Mouse (Mus musculus) embryo, embryonic 9.5 days (tissue): Measurements from ENCODE around the gene Trpc5os.

Experiments
- DNase-seq: peaks from one replicate; pipeline ENCODE4 v3.0.0-alpha.2; 2017; ENCODE audit errors: extremely low spot score

The Trpc5os gene

DNA sequence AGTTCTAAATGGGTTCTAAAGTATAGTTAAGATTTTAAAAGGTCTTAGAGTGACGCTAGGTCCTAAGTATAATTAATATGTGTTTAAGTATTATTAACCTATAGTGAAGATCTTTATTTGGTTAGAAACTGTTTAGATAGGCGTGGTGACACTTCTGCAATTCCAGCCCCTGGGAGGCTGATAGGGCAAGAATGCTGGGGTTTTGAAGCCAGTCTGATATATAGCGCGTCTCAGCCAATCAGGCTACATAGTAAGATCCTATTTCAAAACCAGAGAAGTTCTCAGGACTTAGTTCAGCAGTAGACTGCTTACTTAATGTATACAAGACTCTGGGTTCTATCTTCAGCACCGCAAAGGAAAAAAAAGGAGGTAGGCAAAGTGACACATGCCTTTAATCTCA is at the start of gene Trpc5os:
Trpc5os (plus strand) TSS at position 301 of the 400 bp plus-strand sequence.
- DNase-seq: no peak

DNA sequence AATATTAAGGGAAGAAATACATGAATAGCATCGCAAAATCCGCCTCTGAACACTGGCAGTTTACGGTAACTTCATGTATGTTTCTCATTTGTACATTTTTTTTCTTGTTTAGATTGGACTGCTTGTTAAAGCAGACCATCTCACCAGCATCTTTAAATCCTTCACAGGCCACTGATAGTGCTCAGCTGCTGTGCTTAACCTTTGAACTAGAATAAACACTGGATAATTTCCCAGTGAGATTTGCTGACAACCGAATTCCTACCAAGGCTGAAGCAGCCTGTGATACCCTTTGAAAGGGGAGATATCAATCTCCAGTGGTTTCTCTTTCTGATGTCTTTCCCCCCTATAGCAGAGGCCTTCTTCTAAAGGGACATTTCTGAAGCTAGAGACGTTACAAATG is 48.3 kb upstream of the Trpc5os start:
- DNase-seq: no peak

DNA sequence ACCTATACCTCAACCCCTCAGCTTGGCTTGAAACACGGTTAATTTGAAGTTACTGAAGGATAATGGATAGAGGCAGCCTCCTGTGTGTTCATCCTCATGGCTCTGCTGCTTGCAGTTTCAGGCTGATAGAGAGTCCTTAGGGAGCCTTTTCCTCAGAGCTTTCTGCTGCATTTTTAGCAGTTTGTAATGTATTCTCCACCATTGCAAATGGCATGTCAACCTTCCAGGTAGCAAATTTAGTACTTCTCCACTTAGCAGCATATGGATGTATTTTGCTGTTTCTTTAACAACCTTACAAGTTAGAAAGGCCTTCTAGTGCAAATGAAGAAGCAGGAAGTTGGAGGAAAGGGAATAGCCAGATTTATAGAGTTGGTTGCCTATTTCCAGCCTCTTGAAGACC is 36.1 kb upstream of the Trpc5os start:
- no peak for DNase-seq

DNA sequence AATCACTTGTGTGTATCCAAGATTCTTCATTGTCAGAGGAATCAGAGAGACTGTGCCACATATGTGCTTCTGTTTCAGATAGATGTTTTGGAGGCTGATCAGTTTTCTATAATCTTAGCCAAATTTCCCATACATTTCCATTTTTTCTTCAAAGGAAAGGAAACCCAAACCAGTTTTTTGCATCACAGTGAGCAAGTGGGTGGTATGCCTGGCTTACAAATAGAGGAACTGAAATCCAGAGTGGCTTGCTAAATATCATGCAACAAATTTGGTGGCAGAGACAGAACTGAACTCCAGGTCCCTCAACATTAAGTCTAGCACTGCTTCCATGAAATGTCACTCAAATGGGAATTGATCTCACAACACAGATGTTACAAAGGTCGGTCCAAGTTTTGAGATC is 35.3 kb upstream of the Trpc5os start:
- DNase-seq: no peak

DNA sequence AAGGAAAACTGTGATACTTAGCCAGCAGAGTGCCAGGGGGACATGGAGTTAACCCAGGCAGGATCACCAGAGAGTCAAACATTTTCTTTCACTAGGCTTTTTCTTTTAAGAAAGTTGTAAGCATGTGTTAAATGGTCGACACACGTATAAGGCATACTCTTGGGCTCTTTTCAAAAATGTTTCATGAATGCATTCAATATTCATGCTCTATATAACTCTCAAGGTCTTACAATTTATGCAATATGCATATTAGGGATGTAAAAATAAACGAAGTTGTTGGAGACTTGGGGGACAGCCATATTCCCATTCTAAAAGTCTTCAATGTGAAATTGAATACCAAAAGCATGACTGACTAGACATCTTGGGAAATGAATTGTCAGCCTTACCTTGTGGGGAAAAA is 32.5 kb upstream of the Trpc5os start:
- DNase-seq: no peak

DNA sequence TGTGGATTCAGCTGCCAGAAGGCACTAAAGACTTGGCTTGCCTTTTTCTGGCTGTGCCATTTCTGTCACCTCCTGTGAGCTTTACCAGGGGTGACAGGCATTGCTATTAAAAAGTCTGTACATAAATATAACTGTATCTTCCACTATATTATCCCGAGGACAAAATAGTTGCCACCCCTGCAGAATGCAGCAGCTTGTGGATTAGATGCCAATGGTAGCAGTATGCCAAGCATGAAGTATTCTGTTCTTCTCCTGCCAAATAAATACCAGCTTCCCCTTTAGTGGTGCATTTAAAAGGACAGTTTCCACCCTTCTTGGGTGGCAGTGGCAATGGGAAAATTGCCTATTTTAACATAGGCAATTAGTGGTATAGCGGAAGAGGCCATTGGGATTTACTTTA is 8.0 kb downstream of the Trpc5os start:
- no peak for DNase-seq

DNA sequence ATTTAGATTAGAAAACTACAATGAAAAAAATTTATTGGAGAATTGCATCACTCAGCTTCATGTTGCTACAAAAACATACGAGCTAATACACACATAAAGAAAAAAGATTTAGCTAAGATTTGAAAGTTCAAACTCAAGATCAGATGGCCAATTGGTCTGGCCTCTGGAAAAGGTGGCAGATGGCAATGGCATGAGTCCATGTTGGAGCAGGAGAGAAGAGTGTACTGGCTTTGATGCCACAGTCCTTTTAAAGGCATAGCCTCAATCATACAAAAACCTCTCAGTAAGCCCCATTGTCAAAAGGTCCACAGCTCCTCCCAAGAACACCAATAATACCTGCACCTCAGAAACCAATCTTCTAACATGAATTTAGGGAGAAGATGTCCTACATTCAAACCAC is 35.0 kb downstream of the Trpc5os start:
- no peak for DNase-seq

DNA sequence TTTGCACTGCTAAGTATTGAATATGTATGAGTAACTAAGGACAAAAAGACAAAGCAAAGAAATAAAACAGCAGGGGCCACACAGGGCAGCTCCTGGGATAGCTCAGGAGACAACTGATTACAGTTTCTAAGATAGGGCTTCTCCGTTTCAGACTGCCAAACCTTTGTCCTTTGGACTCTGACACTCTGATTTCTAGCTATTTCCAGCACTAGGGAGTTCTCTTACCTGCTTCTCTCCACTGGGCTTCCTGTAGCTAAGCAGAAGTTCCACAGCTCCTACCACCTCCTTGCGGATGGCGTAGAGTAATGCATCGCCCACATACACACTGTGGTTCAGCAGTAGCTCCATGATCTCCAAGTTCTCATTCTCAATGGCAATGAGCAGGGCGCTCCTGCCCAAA is 66.9 kb downstream of the Trpc5os start:
- no peak for DNase-seq

DNA sequence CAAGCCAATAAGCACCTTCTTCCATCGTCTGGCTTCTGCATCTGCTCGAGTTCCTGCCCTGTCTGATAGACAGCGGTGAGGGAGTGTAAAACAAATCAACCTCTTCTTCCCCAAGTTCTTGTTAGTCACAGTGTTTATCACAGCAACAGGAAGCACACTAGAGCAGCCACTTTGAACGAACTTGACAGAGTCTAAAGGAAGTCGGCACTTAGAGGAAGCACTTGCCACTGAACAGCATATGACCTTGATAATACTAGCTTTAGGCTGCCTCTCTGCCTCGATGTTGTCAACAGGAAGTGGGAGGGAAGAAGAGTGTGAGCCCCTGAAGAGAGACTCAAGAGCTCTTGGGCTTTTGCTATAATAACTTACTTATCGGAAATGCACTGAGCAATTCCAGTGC is 69.7 kb downstream of the Trpc5os start:
- no peak for DNase-seq
